Mouse (Mus musculus) CH12.LX (cell line): Measurements from ENCODE around the gene Ndn. TPM values are rescaled to one million over a fixed set of nuclear protein-coding genes. Genes with fewer than 3 reads are reported as not detected.

Experiments
- DNase-seq: peaks from one replicate; pipeline ENCODE4 v3.0.0-alpha.2; 2013; ENCODE audit errors: extremely low read depth
- H3K27ac ChIP-seq: 2 replicates; pipeline ENCODE4 v1.5.1; 2012; ENCODE audit warnings: low read depth, mild to moderate bottlenecking, control low read depth, moderate library complexity; ENCODE audit not compliant: insufficient read depth
- H3K27me3 ChIP-seq: replicated peaks from 2 replicates; pipeline ENCODE3; 2012; ENCODE audit warnings: inconsistent platforms
- H3K36me3 ChIP-seq, 2 experiments: replicated peaks in 1 of 2; 2 replicates each; pipeline versions ENCODE3 to v1.6.1; 2012; ENCODE audit warnings: inconsistent platforms in 1 of 2, low read length in 1 of 2, mild to moderate bottlenecking in 1 of 2, mixed read lengths in 1 of 2, moderate library complexity in 1 of 2; ENCODE audit not compliant: control insufficient read depth in 1 of 2, insufficient read depth in 1 of 2
- H3K4me1 ChIP-seq, 2 experiments: 2 replicates each; pipeline ENCODE4 v1.6.1; 2012; ENCODE audit warnings: inconsistent platforms in 1 of 2, moderate library complexity in 1 of 2; ENCODE audit not compliant: insufficient read depth in 2 of 2, control insufficient read depth in 1 of 2
- H3K4me2 ChIP-seq: 2 replicates; pipeline ENCODE4 v1.6.1; 2012; ENCODE audit warnings: low read depth, mild to moderate bottlenecking, control low read depth; ENCODE audit not compliant: poor library complexity, insufficient read depth, severe bottlenecking
- H3K4me3 ChIP-seq, 3 experiments: fragments of 150-350 bp in 1 of 3; sonication (generic) in 1 of 3; replicated peaks in 1 of 3; 2 replicates each; pipeline versions ENCODE3 to v1.5.1; 2011 to 2012; ENCODE audit warnings: low read depth in 2 of 3, low read length in 2 of 3, mild to moderate bottlenecking in 2 of 3, moderate library complexity in 2 of 3, control low read depth in 1 of 3, improper control_type of control experiment in 1 of 3, inconsistent platforms in 1 of 3, mixed read lengths in 1 of 3; ENCODE audit not compliant: poor library complexity in 1 of 3
- H3K79me2 ChIP-seq: replicated peaks from 2 replicates; pipeline ENCODE4 v1.6.1; 2012; ENCODE audit warnings: mild to moderate bottlenecking, moderate library complexity; ENCODE audit not compliant: control insufficient read depth, poor library complexity, insufficient read depth, severe bottlenecking; ENCODE audit errors: extremely low read depth
- H3K9ac ChIP-seq: 2 replicates; pipeline ENCODE4 v1.6.1; 2012; ENCODE audit warnings: low read depth, mild to moderate bottlenecking, control low read depth, moderate library complexity; ENCODE audit not compliant: insufficient read depth
- H3K9me3 ChIP-seq: replicated peaks from 2 replicates; pipeline ENCODE3; 2012; ENCODE audit warnings: low read length, inconsistent platforms, mixed read lengths
- BHLHE40 ChIP-seq: IDR thresholded peaks from 2 replicates; pipeline ENCODE4 v1.6.1; 2011; ENCODE audit warnings: mild to moderate bottlenecking, low read depth, low read length, improper control_type of control experiment
- CTCF ChIP-seq, 2 experiments: IDR thresholded peaks in 1 of 2; conservative IDR thresholded peaks in 1 of 2; 2 replicates each; pipeline ENCODE4 v1.5.1; 2011 to 2012; ENCODE audit warnings: low read depth in 2 of 2, low read length in 2 of 2, improper control_type of control experiment in 1 of 2, inconsistent platforms in 1 of 2, mild to moderate bottlenecking in 1 of 2, moderate library complexity in 1 of 2
- E2F4 ChIP-seq: IDR thresholded peaks from 2 replicates; pipeline ENCODE4 v1.6.1; 2011; ENCODE audit warnings: low read depth, low read length, improper control_type of control experiment; ENCODE audit not compliant: insufficient replicate concordance
- ETS1 ChIP-seq: conservative IDR thresholded peaks from 2 replicates; pipeline ENCODE4 v1.6.1; 2012; ENCODE audit warnings: low read depth, mild to moderate bottlenecking, inconsistent platforms, low read length, improper control_type of control experiment, moderate library complexity
- IRF4 ChIP-seq: IDR thresholded peaks from 2 replicates; pipeline ENCODE4 v1.6.1; 2014; ENCODE audit warnings: low read depth, mild to moderate bottlenecking, inconsistent platforms, low read length, improper control_type of control experiment
- JUN ChIP-seq: IDR thresholded peaks from 2 replicates; pipeline ENCODE4 v1.6.1; 2011; ENCODE audit warnings: low read depth, mild to moderate bottlenecking, low read length, improper control_type of control experiment, moderate library complexity; ENCODE audit not compliant: insufficient read depth
- JUND ChIP-seq: conservative IDR thresholded peaks from 2 replicates; pipeline ENCODE4 v1.6.1; 2011; ENCODE audit warnings: low read depth, low read length, improper control_type of control experiment
- MAFK ChIP-seq: IDR thresholded peaks from 2 replicates; pipeline ENCODE4 v1.6.1; 2011; ENCODE audit warnings: low read length, improper control_type of control experiment; ENCODE audit not compliant: insufficient replicate concordance
- MAX ChIP-seq: IDR thresholded peaks from 2 replicates; pipeline ENCODE4 v1.6.1; 2011; ENCODE audit warnings: low read length, improper control_type of control experiment
- MAZ ChIP-seq: IDR thresholded peaks from 2 replicates; pipeline ENCODE4 v1.6.1; 2012; ENCODE audit warnings: low read depth, mild to moderate bottlenecking, inconsistent platforms, low read length, improper control_type of control experiment, moderate library complexity
- MXI1 ChIP-seq: IDR thresholded peaks from 2 replicates; pipeline ENCODE4 v1.6.1; 2011; ENCODE audit warnings: mild to moderate bottlenecking, low read depth, low read length, improper control_type of control experiment
- NELFE ChIP-seq: IDR thresholded peaks from 2 replicates; pipeline ENCODE4 v1.6.1; 2011; ENCODE audit warnings: low read depth, low read length, improper control_type of control experiment
- POLR2A ChIP-seq: IDR thresholded peaks from 2 replicates; pipeline ENCODE4 v1.6.1; 2011; ENCODE audit warnings: low read depth, mild to moderate bottlenecking, improper control_type of control experiment, low read length
- POLR2AphosphoS2 ChIP-seq: IDR thresholded peaks from 2 replicates; pipeline ENCODE4 v1.6.1; 2011; ENCODE audit warnings: low read depth, low read length, improper control_type of control experiment
- SIN3A ChIP-seq: IDR thresholded peaks from 2 replicates; pipeline ENCODE4 v1.6.1; 2012; ENCODE audit warnings: low read length, improper control_type of control experiment, inconsistent platforms
- USF1 ChIP-seq: IDR thresholded peaks from 2 replicates; pipeline ENCODE4 v1.6.1; 2014; ENCODE audit warnings: low read depth, mild to moderate bottlenecking, inconsistent platforms, low read length, improper control_type of control experiment
- USF2 ChIP-seq: conservative IDR thresholded peaks from 2 replicates; pipeline ENCODE4 v1.6.1; 2011; ENCODE audit warnings: low read depth, low read length, improper control_type of control experiment
- dilution Hi-C: fragments of 300-500 bp; cut with MboI; formaldehyde crosslinking; loops from 2 replicates; pipeline ENCODE4 v1.14.3; 2020; ENCODE audit warnings: low sequenced_read_pairs; ENCODE audit not compliant: extremely low pct_unique_long_range_greater_than_20kb, extremely low pct_ligation_motif_present
- in situ Hi-C: fragments of 300-500 bp; cut with MboI; formaldehyde crosslinking; loops from 3 replicates; pipeline ENCODE4 v1.14.3; 2019; ENCODE audit warnings: low sequenced_read_pairs, low pct_ligation_motif_present, low pct_unique_long_range_greater_than_20kb, mixed read lengths
- polyA plus RNA-seq: library from polyadenylated mRNA; unstranded; fragments of >175 nt; gene quantifications from 2 replicates; pipeline ENCODE4 v1.2.1, GENCODE M21; 2012; ENCODE audit warnings: low read depth; ENCODE audit not compliant: insufficient read length
- total RNA-seq, 2 experiments: library from RNA; depleted of rRNA; stranded (reverse); fragments of 300-350 nt in 1 of 2; fragments of >200 nt in 1 of 2; gene quantifications; 2 replicates each; pipeline ENCODE4 v1.2.3; 2012 to 2014

The Ndn gene
- total and polyA plus RNA-seq, 3 experiments: not detected

- Histone ChIP-seq H3K4me3 (no peak overlapping the region), H3K27me3 (no peaks in the 10 kb centered on the region), H3K9ac (no peak overlapping the region), H3K9me3 (peaks cover 34% of the 10 kb centered on the region), H3K4me1 (no peaks in the 10 kb centered on the region), H3K79me2 (no peaks in the 10 kb centered on the region), H3K36me3 (no peaks in the 10 kb centered on the region), H3K27ac (no peak overlapping the region), H3K4me2 (no peak overlapping the region)
- dilution Hi-C loops: no loop called here
- DNase-seq: no peak
- in situ Hi-C loops: no loop called here
- TF ChIP-seq POLR2A (no peak), ETS1 (no peak), SIN3A (no peak), E2F4 (no peak), MAFK (no peak), NELFE (no peak), USF2 (no peak), JUND (no peak), IRF4 (no peak), USF1 (no peak), POLR2AphosphoS2 (no peak), JUN (no peak), CTCF (conservative IDR thresholded peaks at IDR 0.05 in 1 of 2, IDR thresholded peaks at IDR 0.05 in 1 of 2; ENCODE audit: low read depth in 2 of 2, low read length in 2 of 2) (no peak), BHLHE40 (no peak)
These were observed 4.9 kb downstream of the Ndn start for GRCm38 (mm10) chr7:62351266-62351665.

- H3K79me2 ChIP-seq: no peaks in the 10 kb centered on the region
- H3K27me3 ChIP-seq: no peaks in the 10 kb centered on the region
- in situ Hi-C loops: no loop called here
- peaks cover 22% of the 10 kb centered on the region for H3K9me3 ChIP-seq
- H3K4me2 ChIP-seq: no peak overlapping the region
- no peak for TF ChIP-seq MXI1
- no peak for TF ChIP-seq MAZ
- TF ChIP-seq MAX: no peak
- no peak for DNase-seq
- no peak overlapping the region for H3K9ac ChIP-seq
- no peaks in the 10 kb centered on the region for H3K4me1 ChIP-seq
- H3K36me3 ChIP-seq: no peaks in the 10 kb centered on the region
- H3K27ac ChIP-seq: no peak overlapping the region
- dilution Hi-C loops: no loop called here
- H3K4me3 ChIP-seq: no peak overlapping the region
These were observed 18.8 kb downstream of the Ndn start for GRCm38 (mm10) chr7:62365039-62365636.
